Mouse (Mus musculus) layer of hippocampus, adult 9-10 months (tissue): ENCODE measurements at regions not wholly inside any gene's neighbourhood (a gene's known extent, or its start where the extent isn't known, plus 50 kb on each side); places are given as distances from the start of the nearest gene placed in this dataset.

Experiments used
- DNase-seq: peaks from one replicate; pipeline ENCODE4 v3.0.0; 2022; ENCODE audit warnings: low spot score

GRCm38 (mm10) chr10:3630763-3631223 lies 90.8 kb downstream of the Iyd start:
- no peak for DNase-seq

GRCm38 (mm10) chr10:3633871-3634496 lies 93.9 kb downstream of the Iyd start:
- DNase-seq: no peak

GRCm38 (mm10) chr10:3644111-3644510 lies 96.1 kb upstream of the Plekhg1 start:
- no peak for DNase-seq

GRCm38 (mm10) chr10:3645030-3645429 lies 95.1 kb upstream of the Plekhg1 start:
- peak; percentile 5 for DNase-seq

GRCm38 (mm10) chr10:3646151-3646910 lies 93.8 kb upstream of the Plekhg1 start:
- no peak for DNase-seq

- no peak for DNase-seq
Measured at GRCm38 (mm10) chr10:3647811-3648731, 92.1 kb upstream of the Plekhg1 start.

GRCm38 (mm10) chr10:3649983-3650382 lies 90.2 kb upstream of the Plekhg1 start:
- DNase-seq: no peak

- no peak for DNase-seq
Measured at GRCm38 (mm10) chr10:3650561-3650960, 89.6 kb upstream of the Plekhg1 start.

- no peak for DNase-seq
Measured at GRCm38 (mm10) chr10:3652522-3652921, 87.6 kb upstream of the Plekhg1 start.

- DNase-seq: no peak
Measured at GRCm38 (mm10) chr10:3656081-3656480, 84.1 kb upstream of the Plekhg1 start.

- DNase-seq: no peak
Measured at GRCm38 (mm10) chr10:3662156-3662555, 78.0 kb upstream of the Plekhg1 start.

GRCm38 (mm10) chr10:3662571-3662970 lies 77.6 kb upstream of the Plekhg1 start:
- DNase-seq: no peak

- no peak for DNase-seq
Measured at GRCm38 (mm10) chr10:3663296-3663695, 76.9 kb upstream of the Plekhg1 start.

- DNase-seq: no peak
Measured at GRCm38 (mm10) chr10:3684481-3684880, 55.7 kb upstream of the Plekhg1 start.
